Mouse (Mus musculus): ENCODE data around the gene Serpina3a. TPM values are rescaled to one million over a fixed set of nuclear protein-coding genes. Genes with fewer than 3 reads are reported as not detected.

Gene Serpina3a
- total and polyA plus RNA-seq, 3 experiments: not detected

- Histone ChIP-seq H3K79me2 (replicated peaks; ENCODE audit: control insufficient read depth, extremely low read depth, insufficient read depth, poor library complexity, severe bottlenecking) (no peaks in the 10 kb centered on the region), H3K4me1 (ENCODE audit: control insufficient read depth in 1 of 2, insufficient read depth in 2 of 2) (no peaks in the 10 kb centered on the region), H3K4me2 (ENCODE audit: insufficient read depth, low read depth, poor library complexity, severe bottlenecking) (no peak overlapping the region), H3K9ac (ENCODE audit: insufficient read depth, low read depth) (no peak overlapping the region), H3K27me3 (replicated peaks) (peaks cover 83% of the 10 kb centered on the region), H3K36me3 (replicated peaks in 1 of 2; ENCODE audit: control insufficient read depth in 1 of 2, insufficient read depth in 1 of 2, low read length in 1 of 2) (no peaks in the 10 kb centered on the region), H3K9me3 (replicated peaks; ENCODE audit: low read length) (no peaks in the 10 kb centered on the region), H3K4me3 (replicated peaks in 1 of 3; ENCODE audit: low read depth in 2 of 3, low read length in 2 of 3, poor library complexity in 1 of 3) (no peak overlapping the region), H3K27ac (ENCODE audit: insufficient read depth, low read depth) (no peak overlapping the region)
- DNase-seq (ENCODE audit: extremely low read depth): no peak
- dilution Hi-C loops (cut with MboI; ENCODE audit: extremely low pct_ligation_motif_present, extremely low pct_unique_long_range_greater_than_20kb, low sequenced_read_pairs): no loop called here
- TF ChIP-seq ZNF384 (IDR thresholded peaks at IDR 0.05; ENCODE audit: low read depth, low read length): no peak
- no peak for TF ChIP-seq USF1 (IDR thresholded peaks at IDR 0.05; ENCODE audit: low read depth, low read length)
- no peak for TF ChIP-seq USF2 (conservative IDR thresholded peaks at IDR 0.05; ENCODE audit: low read depth, low read length)
- TF ChIP-seq MEF2A (IDR thresholded peaks at IDR 0.05; ENCODE audit: borderline replicate concordance, low read depth, low read length): no peak
- no peak for TF ChIP-seq MAZ (IDR thresholded peaks at IDR 0.05; ENCODE audit: low read depth, low read length)
- in situ Hi-C loops (cut with MboI; ENCODE audit: low pct_ligation_motif_present, low pct_unique_long_range_greater_than_20kb, low sequenced_read_pairs): no loop called here
Measured at GRCm38 (mm10) chr12:104138216-104138615, 25.7 kb downstream of the Serpina3a start.

- no peaks in the 10 kb centered on the region for H3K9me3 ChIP-seq (replicated peaks; ENCODE audit: low read length)
- peaks cover 79% of the 10 kb centered on the region for H3K27me3 ChIP-seq (replicated peaks)
- dilution Hi-C loops (cut with MboI; ENCODE audit: extremely low pct_ligation_motif_present, extremely low pct_unique_long_range_greater_than_20kb, low sequenced_read_pairs) (no loop called here), in situ Hi-C loops (cut with MboI; ENCODE audit: low pct_ligation_motif_present, low pct_unique_long_range_greater_than_20kb, low sequenced_read_pairs) (no loop called here)
- no peak overlapping the region for H3K4me3 ChIP-seq (replicated peaks in 1 of 3; ENCODE audit: low read depth in 2 of 3, low read length in 2 of 3, poor library complexity in 1 of 3)
- no peak overlapping the region for H3K4me2 ChIP-seq (ENCODE audit: insufficient read depth, low read depth, poor library complexity, severe bottlenecking)
- H3K27ac ChIP-seq (ENCODE audit: insufficient read depth, low read depth): no peak overlapping the region
- no peaks in the 10 kb centered on the region for H3K36me3 ChIP-seq (replicated peaks in 1 of 2; ENCODE audit: control insufficient read depth in 1 of 2, insufficient read depth in 1 of 2, low read length in 1 of 2)
- H3K79me2 ChIP-seq (replicated peaks; ENCODE audit: control insufficient read depth, extremely low read depth, insufficient read depth, poor library complexity, severe bottlenecking): no peaks in the 10 kb centered on the region
- TF ChIP-seq CHD2 (IDR thresholded peaks at IDR 0.05; ENCODE audit: low read length): no peak
- TF ChIP-seq USF2 (conservative IDR thresholded peaks at IDR 0.05; ENCODE audit: low read depth, low read length): no peak
- no peak for TF ChIP-seq IRF4 (IDR thresholded peaks at IDR 0.05; ENCODE audit: low read depth, low read length)
- TF ChIP-seq ELF1 (IDR thresholded peaks at IDR 0.05; ENCODE audit: low read depth, low read length): no peak
- no peak for TF ChIP-seq EP300 (IDR thresholded peaks at IDR 0.05; ENCODE audit: low read length)
- TF ChIP-seq CHD1 (IDR thresholded peaks at IDR 0.05; ENCODE audit: low read depth, low read length): no peak
- TF ChIP-seq KAT2A (IDR thresholded peaks at IDR 0.05; ENCODE audit: insufficient replicate concordance, low read length): no peak
- TF ChIP-seq SMC3 (IDR thresholded peaks at IDR 0.05; ENCODE audit: low read depth, low read length): no peak
- TF ChIP-seq E2F4 (IDR thresholded peaks at IDR 0.05; ENCODE audit: insufficient replicate concordance, low read depth, low read length): no peak
- TF ChIP-seq BHLHE40 (IDR thresholded peaks at IDR 0.05; ENCODE audit: low read depth, low read length): no peak
- no peak for TF ChIP-seq MAZ (IDR thresholded peaks at IDR 0.05; ENCODE audit: low read depth, low read length)
- no peak for TF ChIP-seq ETS1 (conservative IDR thresholded peaks at IDR 0.05; ENCODE audit: low read depth, low read length)
- no peak for TF ChIP-seq MEF2A (IDR thresholded peaks at IDR 0.05; ENCODE audit: borderline replicate concordance, low read depth, low read length)
- no peak for TF ChIP-seq ZKSCAN1 (IDR thresholded peaks at IDR 0.05; ENCODE audit: borderline replicate concordance, low read depth, low read length)
- TF ChIP-seq PAX5 (IDR thresholded peaks at IDR 0.05; ENCODE audit: low read length): no peak
- H3K4me1 ChIP-seq (ENCODE audit: control insufficient read depth in 1 of 2, insufficient read depth in 2 of 2): no peaks in the 10 kb centered on the region
- no peak for DNase-seq (ENCODE audit: extremely low read depth)
- no peak overlapping the region for H3K9ac ChIP-seq (ENCODE audit: insufficient read depth, low read depth)
Measured at GRCm38 (mm10) chr12:104140543-104141103, 28.1 kb downstream of the Serpina3a start.

Measured in CH12.LX (cell line).